ENCODE assay signal across 8 mouse cellular contexts in the genomic region with DNA sequence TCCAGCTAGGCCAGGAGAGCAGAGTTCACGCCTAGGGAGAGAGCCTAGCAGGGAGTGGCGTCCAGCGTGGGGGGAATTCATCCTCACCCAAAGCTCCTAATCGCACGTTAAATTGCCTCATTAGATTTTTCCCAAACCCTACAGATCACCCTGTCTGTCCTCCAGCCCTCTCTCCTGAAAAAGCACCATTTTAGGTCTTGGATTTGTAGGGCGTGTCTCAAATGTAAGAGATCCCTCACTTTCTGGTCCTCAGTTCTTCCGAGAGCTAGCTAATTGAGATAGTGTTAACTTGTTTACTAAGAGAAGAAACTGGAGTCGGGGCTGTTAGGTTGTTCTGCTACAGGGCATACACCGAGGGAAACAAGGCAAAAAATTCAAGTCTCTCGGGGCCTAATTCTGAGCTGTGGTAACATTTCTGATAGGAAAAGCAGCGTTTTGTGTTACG. TPM values are rescaled to one million over a fixed set of nuclear protein-coding genes. Genes with fewer than 3 reads are reported as not detected.
DNase-seq lines count a peak whose midpoint lies in the region; ATAC-seq and TF ChIP-seq lines count a peak whose summit lies in the region.

No protein-coding gene starts in this region.

- peak overlapping the region; percentile 99 for H3K4me3 ChIP-seq in thymus, adult 2 months (ENCODE audit: control insufficient read depth, insufficient read depth, low read length)
- peak overlapping the region; percentile 84 for H3K4me3 ChIP-seq in limb, embryonic 15.5 days

- 0 out of 2 replicates have a peak, but pooled peaks cover 2% of the 10 kb centered on the region for H3K4me1 ChIP-seq in thymus, adult 2 months (replicated peaks; ENCODE audit: control insufficient read depth, insufficient read depth, low read length)
- peaks cover 10% of the 10 kb centered on the region; the same call in 1 of the 2 replicates for H3K4me1 ChIP-seq in limb, embryonic 15.5 days

- H3K36me3 ChIP-seq in thymus, adult 2 months (ENCODE audit: control insufficient read depth, insufficient read depth, low read length): peaks cover 25% of the 10 kb centered on the region
- peaks cover 36% of the 10 kb centered on the region for H3K36me3 ChIP-seq in limb, embryonic 15.5 days

- no peaks in the 10 kb centered on the region for H3K27me3 ChIP-seq in thymus, adult 2 months (ENCODE audit: control insufficient read depth, insufficient read depth, low read length)
- no peaks in the 10 kb centered on the region for H3K27me3 ChIP-seq in limb, embryonic 15.5 days

- intact Hi-C loops in left cerebral cortex, postnatal 25 days (cut with DNase I): loop anchor here (2.0 kb wide), 2 partner anchors 37 to 65 kb away; no protein-coding TSS in a partner anchor

- TF ChIP-seq CTCF in thymus, adult 2 months (IDR thresholded peaks at IDR 0.05; ENCODE audit: borderline replicate concordance, control insufficient read depth, extremely low read depth, insufficient read depth, low read length, poor library complexity): no peak

- 0 out of 2 replicates have a peak, but pooled peaks have one; percentile 0 for ATAC-seq in cerebellum, adult (ENCODE audit: insufficient number of reproducible peaks, low FRiP score, low TSS enrichment)
- no peak for ATAC-seq in limb, embryonic 15.5 days (ENCODE audit: insufficient number of reproducible peaks, low FRiP score, low TSS enrichment, low read depth)

- peak overlapping the region; percentile 73 for H3K4me2 ChIP-seq in limb, embryonic 15.5 days

- DNase-seq in cerebellum, adult 9-11 months: no peak
- DNase-seq in thymus, adult 2 months: no peak
- DNase-seq in thymus, adult 18-20 months: no peak
- DNase-seq in left cerebral cortex, adult 18-20 months (ENCODE audit: low spot score in 2 of 2): no peak
- no peak for DNase-seq in right cerebral cortex, adult 18-20 months
- no peak for DNase-seq in left cerebral cortex, postnatal 25 days (ENCODE audit: low spot score in 2 of 2)

- H3K9ac ChIP-seq in limb, embryonic 15.5 days: peak overlapping the region; percentile 98

- WGBS in thymus, adult 2 months: 8% methylated on average over 12 of the region's 12 CpGs
- WGBS in limb, embryonic 15.5 days: 8% methylated on average over 12 of the region's 12 CpGs

- no peak for TF ChIP-seq POLR2A in thymus, adult 2 months (IDR thresholded peaks at IDR 0.05; ENCODE audit: control insufficient read depth, extremely low read depth, insufficient read depth, low read length, poor library complexity)

- no peaks in the 10 kb centered on the region for H3K9me3 ChIP-seq in limb, embryonic 15.5 days

- H3K27ac ChIP-seq in thymus, adult 2 months (ENCODE audit: control insufficient read depth, insufficient read depth, low read length): no peak overlapping the region
- H3K27ac ChIP-seq in limb, embryonic 15.5 days: peak overlapping the region; percentile 97

RNA-seq across cellular contexts. Expression of gene Zfp637, which starts 0.6 kb away (rescaled TPM):
- polyA plus RNA-seq in thymus, adult 2 months (2012; rRNA removed): 23.3 and 25.5 TPM in 2 replicates
- 131 and 134 TPM in 2 replicates for polyA plus RNA-seq in limb, embryonic 15.5 days (2015; fragmentation: Nextera tagmentation; extraction: Ambion mirVana)
- total RNA-seq in left cerebral cortex, adult 18-20 months (2021): 10 to 100 TPM; 54.7 to 55.8 TPM
- total RNA-seq in left cerebral cortex, postnatal 25 days (2021): 10 to 100 TPM; 55.9 to 57.1 TPM

RNA-seq across cellular contexts. Expression of gene Zfp239, which starts 20.4 kb away (rescaled TPM):
- 2.0 and 2.9 TPM in 2 replicates for polyA plus RNA-seq in thymus, adult 2 months (2012; rRNA removed)
- polyA plus RNA-seq in limb, embryonic 15.5 days (2015; fragmentation: Nextera tagmentation; extraction: Ambion mirVana): 9.7 and 11.0 TPM in 2 replicates
- 10 to 100 TPM; 44.7 to 49.1 TPM for total RNA-seq in left cerebral cortex, adult 18-20 months (2021)
- 10 to 100 TPM; 43.0 to 45.6 TPM for total RNA-seq in left cerebral cortex, postnatal 25 days (2021)

RNA-seq across cellular contexts. Expression of gene Hnrnpf, which starts 58.6 kb away (rescaled TPM):
- 316 and 376 TPM in 2 replicates for polyA plus RNA-seq in thymus, adult 2 months (2012; rRNA removed)
- polyA plus RNA-seq in limb, embryonic 15.5 days (2015; fragmentation: Nextera tagmentation; extraction: Ambion mirVana): 627 and 632 TPM in 2 replicates
- total RNA-seq in left cerebral cortex, adult 18-20 months (2021): 100 to 1,000 TPM; 112 to 144 TPM
- total RNA-seq in left cerebral cortex, postnatal 25 days (2021): 100 to 1,000 TPM; 121 to 132 TPM
